Mouse (Mus musculus) heart, embryonic 11.5 days (tissue): ENCODE measurements around the gene Defb36. TPM values are rescaled to one million over a fixed set of nuclear protein-coding genes. Genes with fewer than 3 reads are reported as not detected.

ENCODE experiments used
- ATAC-seq: fragments of 200-750 bp; cut with Nextera tagmentation; replicated peaks from 2 replicates; pipeline ENCODE4 v1.8.0; 2017; ENCODE audit warnings: moderate library complexity; ENCODE audit not compliant: insufficient number of reproducible peaks, low FRiP score, low TSS enrichment
- H3K27ac ChIP-seq: fragments of 300-500 bp; sonication (generic); 2 replicates; pipeline ENCODE4 v1.5.1; 2014; ENCODE audit warnings: mild to moderate bottlenecking, low read depth, low read length
- H3K27me3 ChIP-seq: fragments of 300-500 bp; sonication (generic); 2 replicates; pipeline ENCODE4 v1.6.1; 2014; ENCODE audit warnings: mild to moderate bottlenecking, low read length, mixed read lengths; ENCODE audit not compliant: control insufficient read depth, insufficient read depth
- H3K36me3 ChIP-seq: fragments of 300-500 bp; sonication (generic); 2 replicates; pipeline ENCODE4 v1.6.1; 2014; ENCODE audit warnings: mild to moderate bottlenecking, low read length, moderate library complexity, mixed read lengths; ENCODE audit not compliant: control insufficient read depth, insufficient read depth
- H3K4me1 ChIP-seq: fragments of 300-500 bp; sonication (generic); 2 replicates; pipeline ENCODE4 v1.6.1; 2014; ENCODE audit warnings: low read length; ENCODE audit not compliant: control insufficient read depth, insufficient read depth
- H3K4me2 ChIP-seq: fragments of 300-500 bp; sonication (generic); 2 replicates; pipeline ENCODE4 v1.6.1; 2014; ENCODE audit warnings: mild to moderate bottlenecking, moderate library complexity
- H3K4me3 ChIP-seq: fragments of 300-500 bp; sonication (generic); 2 replicates; pipeline ENCODE4 v1.5.1; 2014; ENCODE audit warnings: low read depth, low read length
- H3K9ac ChIP-seq: fragments of 300-500 bp; sonication (generic); 2 replicates; pipeline ENCODE4 v1.6.1; 2014; ENCODE audit warnings: mild to moderate bottlenecking, low read depth, low read length, moderate library complexity
- H3K9me3 ChIP-seq: fragments of 300-500 bp; sonication (generic); replicated peaks from 2 replicates; pipeline ENCODE4 v1.6.1; 2016; ENCODE audit warnings: low read length; ENCODE audit not compliant: control insufficient read depth
- WGBS: fragments of 180-500 bp; shearing (Covaris S2); extraction: QIAGEN DNeasy Blood & Tissue Kit; methylation state at CpG from one replicate; pipeline ENCODE4 v1.1.7; 2014; ENCODE audit not compliant: insufficient replicate concordance; 5-methylcytosine and 5-hydroxymethylcytosine counted together
- polyA plus RNA-seq: library from polyadenylated mRNA; unstranded; fragments of >200 nt; fragmentation: Nextera tagmentation; extraction: Ambion mirVana; gene quantifications from 2 replicates; pipeline ENCODE4 v1.2.1, GENCODE M21; 2014

The Defb36 gene
- polyA plus RNA-seq, 1 experiment from 2014 or later = not detected

GRCm38 (mm10) chr2:152586926-152587560 is 17.1 kb upstream of the Defb36 start:
- Histone ChIP-seq H3K27ac (no peak overlapping the region), H3K4me3 (no peak overlapping the region), H3K4me2 (no peak overlapping the region), H3K36me3 (no peaks in the 10 kb centered on the region), H3K9ac (no peak overlapping the region), H3K4me1 (no peaks in the 10 kb centered on the region), H3K9me3 (no peaks in the 10 kb centered on the region), H3K27me3 (no peaks in the 10 kb centered on the region)
- no peak for ATAC-seq
- WGBS = 66% methylated on average over 4 of the region's 4 CpGs

GRCm38 (mm10) chr2:152588450-152588849 is 15.7 kb upstream of the Defb36 start:
- Histone ChIP-seq H3K9ac (no peak overlapping the region), H3K36me3 (no peaks in the 10 kb centered on the region), H3K27me3 (no peaks in the 10 kb centered on the region), H3K4me3 (no peak overlapping the region), H3K4me1 (no peaks in the 10 kb centered on the region), H3K4me2 (no peak overlapping the region), H3K9me3 (no peaks in the 10 kb centered on the region), H3K27ac (no peak overlapping the region)
- 49% methylated on average over 2 of the region's 2 CpGs for WGBS
- ATAC-seq = no peak

GRCm38 (mm10) chr2:152589021-152589420 is 15.1 kb upstream of the Defb36 start:
- Histone ChIP-seq H3K9ac (no peak overlapping the region), H3K36me3 (no peaks in the 10 kb centered on the region), H3K27me3 (no peaks in the 10 kb centered on the region), H3K4me2 (no peak overlapping the region), H3K4me1 (no peaks in the 10 kb centered on the region), H3K9me3 (no peaks in the 10 kb centered on the region), H3K4me3 (no peak overlapping the region), H3K27ac (no peak overlapping the region)
- WGBS = 51% methylated on average over 6 of the region's 6 CpGs
- ATAC-seq = no peak

- Histone ChIP-seq H3K36me3 (no peaks in the 10 kb centered on the region), H3K9ac (no peak within 1 kb of the TSS), H3K27me3 (no peaks in the 10 kb centered on the region), H3K27ac (no peak within 1 kb of the TSS), H3K4me3 (no peak within 1 kb of the TSS), H3K4me2 (no peak within 1 kb of the TSS), H3K9me3 (no peaks in the 10 kb centered on the region), H3K4me1 (no peaks in the 10 kb centered on the region)
- WGBS = 59% methylated on average over 7 of the region's 7 CpGs
- no peak for ATAC-seq
These were observed 4.8 kb upstream of the Defb36 start, which contains the start of gene Defb45 for GRCm38 (mm10) chr2:152599299-152599698. TSS of gene Defb45 (minus strand) at chr2:152599399.

DNA sequence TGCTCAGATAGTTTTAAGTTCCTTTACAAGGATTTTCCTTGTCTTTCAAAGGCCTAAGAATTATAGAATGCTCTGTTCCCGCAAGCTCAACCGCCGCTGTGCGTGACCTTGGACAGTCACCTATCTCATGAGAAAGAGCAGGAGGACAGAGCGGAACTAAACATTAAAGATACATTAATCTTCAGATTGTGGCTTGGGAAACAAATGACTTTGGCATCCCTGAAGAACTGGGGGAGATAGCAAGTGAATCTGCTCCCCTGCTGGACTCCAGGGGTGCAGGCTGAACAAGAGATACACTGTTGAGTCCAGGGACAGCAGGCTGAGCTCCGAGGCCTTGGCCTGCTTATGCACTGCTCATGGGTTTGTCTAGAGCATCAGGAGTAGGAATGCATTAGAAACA is 4.1 kb upstream of the Defb36 start:
- H3K4me2 ChIP-seq = no peak overlapping the region
- H3K9me3 ChIP-seq = no peaks in the 10 kb centered on the region
- H3K4me1 ChIP-seq = no peaks in the 10 kb centered on the region
- H3K9ac ChIP-seq = no peak overlapping the region
- ATAC-seq = no peak
- H3K36me3 ChIP-seq = no peaks in the 10 kb centered on the region
- 79% methylated on average over 6 of the region's 6 CpGs for WGBS
- no peaks in the 10 kb centered on the region for H3K27me3 ChIP-seq
- no peak overlapping the region for H3K4me3 ChIP-seq
- no peak overlapping the region for H3K27ac ChIP-seq

- 61% methylated on average over 4 of the region's 4 CpGs for WGBS
- Histone ChIP-seq H3K4me1 (no peaks in the 10 kb centered on the region), H3K27ac (no peak overlapping the region), H3K4me3 (no peak overlapping the region), H3K9ac (no peak overlapping the region), H3K9me3 (no peaks in the 10 kb centered on the region), H3K27me3 (no peaks in the 10 kb centered on the region), H3K4me2 (no peak overlapping the region), H3K36me3 (no peaks in the 10 kb centered on the region)
- ATAC-seq = no peak
These were observed 2.7 kb upstream of the Defb36 start for GRCm38 (mm10) chr2:152601275-152601960.

- Histone ChIP-seq H3K27ac (no peak overlapping the region), H3K4me1 (no peaks in the 10 kb centered on the region; the same call in 1 of the 2 replicates), H3K9ac (no peak overlapping the region), H3K27me3 (no peaks in the 10 kb centered on the region), H3K36me3 (no peaks in the 10 kb centered on the region), H3K4me3 (no peak overlapping the region), H3K9me3 (no peaks in the 10 kb centered on the region; the same call in 1 of the 2 replicates), H3K4me2 (no peak overlapping the region)
- no peak for ATAC-seq
- 53% methylated on average over 6 of the region's 6 CpGs for WGBS
These were observed 3.6 kb downstream of the Defb36 start for GRCm38 (mm10) chr2:152607746-152608145.

- Histone ChIP-seq H3K27ac (no peak overlapping the region), H3K9ac (no peak overlapping the region), H3K36me3 (no peaks in the 10 kb centered on the region), H3K4me3 (no peak overlapping the region), H3K9me3 (no peaks in the 10 kb centered on the region; the same call in 1 of the 2 replicates), H3K27me3 (no peaks in the 10 kb centered on the region), H3K4me1 (no peaks in the 10 kb centered on the region; the same call in 1 of the 2 replicates), H3K4me2 (no peak overlapping the region)
- ATAC-seq = no peak
- WGBS = 68% methylated on average over 1 of the region's 1 CpGs
These were observed 4.6 kb downstream of the Defb36 start for GRCm38 (mm10) chr2:152608719-152609118.
